Comparison of ENCODE assay signal across 11 mouse cellular contexts in the genomic region with DNA sequence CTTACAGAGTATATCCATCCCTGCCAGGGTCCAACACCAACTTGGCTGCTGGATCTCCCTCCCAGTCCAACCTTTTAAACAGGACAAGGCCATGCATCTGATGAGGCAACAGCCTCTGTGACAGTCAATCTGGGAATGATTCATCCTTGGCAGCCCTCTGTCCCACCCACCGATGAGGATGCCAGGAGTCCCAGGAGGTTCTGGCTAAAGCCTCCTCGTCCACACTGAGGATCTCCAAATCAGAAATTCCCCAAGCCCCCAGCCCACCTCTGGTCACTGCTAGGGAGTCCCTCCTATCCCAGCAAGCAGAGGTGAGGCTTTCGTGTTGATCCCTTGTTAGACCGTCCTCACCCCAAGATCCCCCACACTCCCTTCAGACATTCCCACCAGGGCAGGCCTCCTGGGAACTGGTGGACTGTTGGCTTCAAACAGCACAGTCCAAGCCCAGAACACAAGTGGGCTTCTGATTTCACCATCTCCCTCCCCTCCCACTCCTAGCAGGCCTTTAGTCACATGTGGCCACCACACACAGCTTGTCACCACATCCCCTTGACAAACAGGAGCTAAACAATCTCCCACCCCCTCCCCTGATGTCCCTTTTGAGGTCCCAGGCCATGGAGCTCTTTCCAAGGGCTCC. TPM values are rescaled to one million over a fixed set of nuclear protein-coding genes. Genes with fewer than 3 reads are reported as not detected.
DNase-seq lines count a peak whose midpoint lies in the region; ATAC-seq and TF ChIP-seq lines count a peak whose summit lies in the region.
"Had no signal": no experiment of that assay in that cellular context is flagged by ENCODE, and none has a peak within 500 bp of the region (broad histone marks: within the 10 kb centered on the region; RNA-seq: fewer than 3 reads in every experiment).

No protein-coding gene starts in this region.

- no peak overlapping the region for H3K4me3 ChIP-seq in heart, adult 2 months
- no peak overlapping the region for H3K4me3 ChIP-seq in heart, embryonic 12.5 days
- H3K4me3 ChIP-seq in intestine, embryonic 16.5 days (ENCODE audit: low read length), result no peak overlapping the region
- H3K4me3 ChIP-seq: liver, embryonic 15.5 days had no signal

- 72% methylated on average over 4 of the region's 4 CpGs for WGBS in heart, adult 2 months
- WGBS in heart, embryonic 12.5 days, result 78% methylated on average over 4 of the region's 4 CpGs
- 83% methylated on average over 4 of the region's 4 CpGs for WGBS in intestine, embryonic 16.5 days

- no peak for TF ChIP-seq CTCF in heart, adult 2 months (IDR thresholded peaks at IDR 0.05)

- ATAC-seq in heart, embryonic 12.5 days (ENCODE audit: insufficient number of reproducible peaks, low FRiP score), result no peak
- no peak for ATAC-seq in intestine, embryonic 16.5 days
- ATAC-seq: CD4-positive, CD25-positive, alpha-beta regulatory T cell, adult 4 months had no signal

- H3K36me3 ChIP-seq in heart, adult 2 months (ENCODE audit: control insufficient read depth, insufficient read depth, low read length), result no peaks in the 10 kb centered on the region
- H3K36me3 ChIP-seq in heart, embryonic 12.5 days, result no peaks in the 10 kb centered on the region
- H3K36me3 ChIP-seq in intestine, embryonic 16.5 days (ENCODE audit: control insufficient read depth, insufficient read depth, low read length), result peaks cover 3% of the 10 kb centered on the region; the same call in 1 of the 2 replicates
- H3K36me3 ChIP-seq: liver, embryonic 15.5 days had no signal

- TF ChIP-seq POLR2A in heart, adult 2 months (IDR thresholded peaks at IDR 0.05; ENCODE audit: insufficient read depth, low read depth, low read length), result no peak

- H3K9me3 ChIP-seq in heart, embryonic 12.5 days (replicated peaks), result no peaks in the 10 kb centered on the region
- 0 out of 2 replicates have a peak, but pooled peaks cover 4% of the 10 kb centered on the region for H3K9me3 ChIP-seq in intestine, embryonic 16.5 days (ENCODE audit: control insufficient read depth, low read length)
- H3K9me3 ChIP-seq: liver, embryonic 15.5 days had no signal

- peak overlapping the region; percentile 38 for H3K27ac ChIP-seq in heart, adult 2 months
- H3K27ac ChIP-seq in heart, embryonic 12.5 days (ENCODE audit: poor library complexity, severe bottlenecking), result no peak overlapping the region
- H3K27ac ChIP-seq in intestine, embryonic 16.5 days (ENCODE audit: low read length), result no peak overlapping the region
- H3K27ac ChIP-seq: liver, embryonic 15.5 days had no signal

- H3K4me1 ChIP-seq in heart, adult 2 months (ENCODE audit: control insufficient read depth, insufficient read depth, low read length), result peaks cover 3% of the 10 kb centered on the region; the same call in 1 of the 2 replicates
- no peaks in the 10 kb centered on the region for H3K4me1 ChIP-seq in heart, embryonic 12.5 days (replicated peaks)
- H3K4me1 ChIP-seq in intestine, embryonic 16.5 days (ENCODE audit: control insufficient read depth, insufficient read depth, low read length), result no peaks in the 10 kb centered on the region
- H3K4me1 ChIP-seq: liver, embryonic 15.5 days had no signal

- H3K9ac ChIP-seq in heart, adult 2 months (ENCODE audit: low read depth, low read length), result no peak overlapping the region
- no peak overlapping the region for H3K9ac ChIP-seq in heart, embryonic 12.5 days
- no peak overlapping the region for H3K9ac ChIP-seq in intestine, embryonic 16.5 days (ENCODE audit: low read depth, low read length)
- H3K9ac ChIP-seq: liver, embryonic 15.5 days had no signal

- intact Hi-C loops in heart, adult 2 months (cut with DNase I), result no loop called here

- H3K79me2 ChIP-seq in heart, adult 2 months (replicated peaks; ENCODE audit: control insufficient read depth, insufficient read depth, low read length), result no peaks in the 10 kb centered on the region

- no peak overlapping the region for H3K4me2 ChIP-seq in heart, embryonic 12.5 days
- no peak overlapping the region for H3K4me2 ChIP-seq in intestine, embryonic 16.5 days (ENCODE audit: low read depth, low read length)
- H3K4me2 ChIP-seq: liver, embryonic 15.5 days had no signal

- no peaks in the 10 kb centered on the region for H3K27me3 ChIP-seq in heart, adult 2 months (ENCODE audit: control insufficient read depth, insufficient read depth, low read length)
- H3K27me3 ChIP-seq in heart, embryonic 12.5 days (replicated peaks), result peaks cover 3% of the 10 kb centered on the region; the same call in 1 of the 2 replicates
- no peaks in the 10 kb centered on the region for H3K27me3 ChIP-seq in intestine, embryonic 16.5 days (replicated peaks; ENCODE audit: control insufficient read depth, insufficient read depth, low read length)

- DNase-seq in heart, adult 2 months, result peak; percentile 71 to 78
- peak; percentile 14 for DNase-seq in NIH3T3 (ENCODE audit: low read depth)
- DNase-seq in gastrocnemius, postnatal 10 days, result peak; percentile 22
- DNase-seq in lung, postnatal 10 days, result peak; percentile 64
- DNase-seq in neural tube, embryonic 10.5 days (ENCODE audit: extremely low spot score, low spot score), result no peak
- DNase-seq in frontal cortex, postnatal 14 days (ENCODE audit: low spot score in 2 of 2), result no peak

- TF ChIP-seq EP300 in heart, adult 2 months (IDR thresholded peaks at IDR 0.05; ENCODE audit: insufficient read depth, low read depth, low read length), result 0 out of 2 replicates have a peak, but pooled peaks have one; percentile 7

RNA-seq across cellular contexts. Expression of a gene that starts 11.0 kb away (rescaled TPM):
- total RNA-seq in heart, adult 2 months (2021), result 1 to 10 TPM; 5.8 to 7.6 TPM
- 8.4 and 9.2 TPM in 2 replicates for polyA plus RNA-seq in heart, adult 2 months (2012; rRNA removed)
- 1.5 and 1.6 TPM in 2 replicates for polyA plus RNA-seq in heart, embryonic 12.5 days (2016; fragmentation: Nextera tagmentation; extraction: Ambion mirVana)
- total RNA-seq in gastrocnemius, postnatal 10 days (2021), result 1 to 10 TPM; 2.0 to 2.3 TPM
- polyA plus RNA-seq in intestine, embryonic 16.5 days (2015; fragmentation: Nextera tagmentation; extraction: Ambion mirVana), result 5.9 and 6.7 TPM in 2 replicates

RNA-seq across cellular contexts. Expression of a gene that starts 36.7 kb away (rescaled TPM):
- total RNA-seq in heart, adult 2 months (2021), result not detected
- polyA plus RNA-seq in heart, adult 2 months (2012; rRNA removed), result 0.10 TPM in 1 of 2 replicates, not detected in the other
- 0.42 TPM in 1 of 2 replicates, not detected in the other for polyA plus RNA-seq in heart, embryonic 12.5 days (2016; fragmentation: Nextera tagmentation; extraction: Ambion mirVana)
- total RNA-seq in gastrocnemius, postnatal 10 days (2021), result not detected
- 0.16 and 0.20 TPM in 2 replicates for polyA plus RNA-seq in intestine, embryonic 16.5 days (2015; fragmentation: Nextera tagmentation; extraction: Ambion mirVana)
- polyA plus RNA-seq: liver, embryonic 15.5 days had no signal

RNA-seq across cellular contexts. Expression of a gene that starts 38.3 kb away (rescaled TPM):
- under 1 TPM in 1 of 2 experiments, not detected in 1; 0.21 TPM for total RNA-seq in heart, adult 2 months (2021)
- polyA plus RNA-seq in heart, adult 2 months (2012; rRNA removed), result 0.10 and 0.79 TPM in 2 replicates
- not detected in 2 replicates for polyA plus RNA-seq in heart, embryonic 12.5 days (2016; fragmentation: Nextera tagmentation; extraction: Ambion mirVana)
- total RNA-seq in gastrocnemius, postnatal 10 days (2021), result not detected
- polyA plus RNA-seq in intestine, embryonic 16.5 days (2015; fragmentation: Nextera tagmentation; extraction: Ambion mirVana), result 0.29 and 0.33 TPM in 2 replicates
- polyA plus RNA-seq: CD4-positive, CD25-positive, alpha-beta regulatory T cell, adult 4 months; liver, embryonic 15.5 days; spleen, adult 2 months had no signal

Comparison
In these comparisons a context has a peak if more than half of its experiments do, and no peak if none do; other contexts are left out.
1. DNase-seq: peak in heart, adult 2 months (2 of 2), NIH3T3 (single experiment), gastrocnemius, postnatal 10 days (single experiment) and lung, postnatal 10 days (single experiment); none in neural tube, embryonic 10.5 days (single experiment) and frontal cortex, postnatal 14 days (0 of 2).